Mouse (Mus musculus) heart, embryonic 13.5 days (tissue): Measurements from ENCODE around the gene Ccdc137. TPM values are rescaled to one million over a fixed set of nuclear protein-coding genes. Genes with fewer than 3 reads are reported as not detected.
A peak's percentile ranks its signal among the peaks of the same experiment; 100 is the strongest.

Experiments
- ATAC-seq: fragments of 200-750 bp; cut with Nextera tagmentation; 2 replicates; pipeline ENCODE4 v1.8.0; 2017; ENCODE audit warnings: moderate TSS enrichment; ENCODE audit not compliant: insufficient number of reproducible peaks, low FRiP score, low TSS enrichment; ENCODE audit errors: extremely low read depth
- H3K27ac ChIP-seq: fragments of 300-500 bp; sonication (generic); replicated peaks from 2 replicates; pipeline ENCODE4 v1.5.1; 2015; ENCODE audit warnings: moderate library complexity, mild to moderate bottlenecking, inconsistent platforms
- H3K27me3 ChIP-seq: fragments of 300-500 bp; sonication (generic); replicated peaks from 2 replicates; pipeline ENCODE4 v1.6.1; 2015; ENCODE audit warnings: mild to moderate bottlenecking, inconsistent platforms
- H3K36me3 ChIP-seq: fragments of 300-500 bp; sonication (generic); 2 replicates; pipeline ENCODE4 v1.6.1; 2015; ENCODE audit warnings: mild to moderate bottlenecking, inconsistent platforms
- H3K4me1 ChIP-seq: fragments of 300-500 bp; sonication (generic); 2 replicates; pipeline ENCODE4 v1.6.1; 2015; ENCODE audit warnings: inconsistent platforms
- H3K4me2 ChIP-seq: fragments of 300-500 bp; sonication (generic); 2 replicates; pipeline ENCODE4 v1.6.1; 2015; ENCODE audit warnings: inconsistent platforms, mild to moderate bottlenecking, moderate library complexity
- H3K4me3 ChIP-seq: fragments of 300-500 bp; sonication (generic); 2 replicates; pipeline ENCODE4 v1.5.1; 2015; ENCODE audit warnings: moderate library complexity, mild to moderate bottlenecking, inconsistent platforms
- H3K9ac ChIP-seq: fragments of 300-500 bp; sonication (generic); 2 replicates; pipeline ENCODE4 v1.6.1; 2015; ENCODE audit warnings: inconsistent platforms, mild to moderate bottlenecking, moderate library complexity
- H3K9me3 ChIP-seq: fragments of 300-500 bp; sonication (generic); 2 replicates; pipeline ENCODE4 v1.6.1; 2016; ENCODE audit warnings: inconsistent platforms
- WGBS: fragments of 180-500 bp; shearing (Covaris S2); methylation state at CpG from one replicate; pipeline ENCODE4 v1.1.7; 2015; ENCODE audit warnings: mixed read lengths; 5-methylcytosine and 5-hydroxymethylcytosine counted together
- polyA plus RNA-seq: library from polyadenylated mRNA; unstranded; fragments of >200 nt; fragmentation: Nextera tagmentation; extraction: Ambion mirVana; gene quantifications from 2 replicates; pipeline ENCODE4 v1.2.1, GENCODE M21; 2015

Gene Ccdc137
- polyA plus RNA-seq, 1 experiment from 2014 or later: 19.1 TPM

- Histone ChIP-seq H3K27ac (no peak overlapping the region), H3K9me3 (no peaks in the 10 kb centered on the region), H3K4me2 (no peak overlapping the region), H3K27me3 (no peaks in the 10 kb centered on the region), H3K9ac (0 out of 2 replicates have a peak overlapping the region, but pooled peaks have one; percentile 29), H3K4me3 (no peak overlapping the region), H3K36me3 (peaks cover 33% of the 10 kb centered on the region), H3K4me1 (peaks cover 8% of the 10 kb centered on the region)
- WGBS: 63% methylated on average over 6 of the region's 6 CpGs
- ATAC-seq: no peak
Observed at GRCm38 (mm10) chr11:120501018-120501417, 43.1 kb downstream of the Ccdc137 start.

GRCm38 (mm10) chr11:120501701-120502100 lies 43.8 kb downstream of the Ccdc137 start:
- no peak for ATAC-seq
- Histone ChIP-seq H3K27me3 (no peaks in the 10 kb centered on the region), H3K9me3 (no peaks in the 10 kb centered on the region), H3K27ac (no peak overlapping the region), H3K4me3 (no peak overlapping the region), H3K9ac (no peak overlapping the region), H3K4me2 (no peak overlapping the region), H3K4me1 (peaks cover 8% of the 10 kb centered on the region), H3K36me3 (peaks cover 26% of the 10 kb centered on the region)
- 89% methylated on average over 4 of the region's 4 CpGs for WGBS

GRCm38 (mm10) chr11:120505661-120506060 lies 47.7 kb downstream of the Ccdc137 start:
- 86% methylated on average over 3 of the region's 3 CpGs for WGBS

GRCm38 (mm10) chr11:120506899-120507298 lies 49.0 kb downstream of the Ccdc137 start:
- peaks cover 13% of the 10 kb centered on the region for H3K4me1 ChIP-seq
- no peaks in the 10 kb centered on the region for H3K36me3 ChIP-seq
- no peaks in the 10 kb centered on the region for H3K9me3 ChIP-seq
- H3K4me2 ChIP-seq: no peak overlapping the region
- H3K4me3 ChIP-seq: no peak overlapping the region
- no peak overlapping the region for H3K9ac ChIP-seq
- 63% methylated on average over 4 of the region's 4 CpGs for WGBS
- no peak overlapping the region for H3K27ac ChIP-seq
- ATAC-seq: no peak
- no peaks in the 10 kb centered on the region for H3K27me3 ChIP-seq

More at GRCm38 (mm10) chr11:120505661-120506060, 47.7 kb downstream of the Ccdc137 start:
- Histone ChIP-seq H3K4me3 (no peak overlapping the region), H3K9me3 (no peaks in the 10 kb centered on the region), H3K27me3 (no peaks in the 10 kb centered on the region), H3K9ac (no peak overlapping the region), H3K4me2 (no peak overlapping the region), H3K36me3 (no peaks in the 10 kb centered on the region), H3K4me1 (peaks cover 8% of the 10 kb centered on the region), H3K27ac (no peak overlapping the region)
- ATAC-seq: no peak

GRCm38 (mm10) chr11:120507611-120508289 lies 49.8 kb downstream of the Ccdc137 start:
- no peak overlapping the region for H3K4me3 ChIP-seq
- H3K4me1 ChIP-seq: peaks cover 13% of the 10 kb centered on the region
- no peaks in the 10 kb centered on the region for H3K27me3 ChIP-seq
- no peaks in the 10 kb centered on the region for H3K9me3 ChIP-seq
- 63% methylated on average over 13 of the region's 13 CpGs for WGBS
- H3K4me2 ChIP-seq: no peak overlapping the region
- ATAC-seq: no peak
- H3K27ac ChIP-seq: no peak overlapping the region; the same call in 1 of the 2 replicates
- no peak overlapping the region for H3K9ac ChIP-seq
- H3K36me3 ChIP-seq: no peaks in the 10 kb centered on the region

- Histone ChIP-seq H3K27ac (no peak overlapping the region), H3K4me3 (no peak overlapping the region), H3K36me3 (no peaks in the 10 kb centered on the region), H3K27me3 (no peaks in the 10 kb centered on the region), H3K9ac (no peak overlapping the region), H3K4me1 (peaks cover 13% of the 10 kb centered on the region), H3K4me2 (no peak overlapping the region), H3K9me3 (no peaks in the 10 kb centered on the region)
- no peak for ATAC-seq
- WGBS: 77% methylated on average over 9 of the region's 9 CpGs
Observed at GRCm38 (mm10) chr11:120508290-120508870, 50.5 kb downstream of the Ccdc137 start.

GRCm38 (mm10) chr11:120509940-120510339 lies 52.0 kb downstream of the Ccdc137 start:
- H3K4me1 ChIP-seq: peaks cover 13% of the 10 kb centered on the region
- no peaks in the 10 kb centered on the region for H3K36me3 ChIP-seq
- H3K9ac ChIP-seq: peak overlapping the region; percentile 80
- H3K27ac ChIP-seq: peak overlapping the region; percentile 41; the same call in 1 of the 2 replicates
- no peaks in the 10 kb centered on the region for H3K9me3 ChIP-seq
- no peak for ATAC-seq
- H3K4me3 ChIP-seq: no peak overlapping the region
- no peaks in the 10 kb centered on the region for H3K27me3 ChIP-seq
- peak overlapping the region; percentile 69 for H3K4me2 ChIP-seq
- 34% methylated on average over 4 of the region's 4 CpGs for WGBS

- Histone ChIP-seq H3K27ac (peak overlapping the region; percentile 41; the same call in 1 of the 2 replicates), H3K4me1 (peaks cover 13% of the 10 kb centered on the region), H3K36me3 (no peaks in the 10 kb centered on the region), H3K4me2 (peak overlapping the region; percentile 69), H3K27me3 (no peaks in the 10 kb centered on the region), H3K4me3 (peak overlapping the region; percentile 44), H3K9me3 (no peaks in the 10 kb centered on the region), H3K9ac (peak overlapping the region; percentile 80)
- 6% methylated on average over 16 of the region's 16 CpGs for WGBS
- ATAC-seq: no peak
Observed at GRCm38 (mm10) chr11:120510375-120511030, 52.6 kb downstream of the Ccdc137 start.

- WGBS: 52% methylated on average over 6 of the region's 6 CpGs
- no peak overlapping the region for H3K4me2 ChIP-seq
- H3K9ac ChIP-seq: no peak overlapping the region
- no peaks in the 10 kb centered on the region for H3K9me3 ChIP-seq
- H3K36me3 ChIP-seq: no peaks in the 10 kb centered on the region
- ATAC-seq: no peak
- H3K4me1 ChIP-seq: peaks cover 14% of the 10 kb centered on the region
- H3K27me3 ChIP-seq: 0 out of 2 replicates have a peak, but pooled peaks cover 5% of the 10 kb centered on the region
- H3K4me3 ChIP-seq: no peak overlapping the region
- H3K27ac ChIP-seq: no peak overlapping the region
Observed at GRCm38 (mm10) chr11:120512790-120513453, 55.0 kb downstream of the Ccdc137 start.
